Mouse (Mus musculus) stomach, adult 2 months (tissue): ENCODE results near the gene Spata13. TPM values are rescaled to one million over a fixed set of nuclear protein-coding genes. Genes with fewer than 3 reads are reported as not detected.

ENCODE experiments used
- polyA plus RNA-seq: library from polyadenylated mRNA; depleted of rRNA; stranded (reverse); fragments of >200 nt; gene quantifications from 2 replicates; pipeline ENCODE4 v1.2.3, GENCODE M21; 2012; rRNA removed

Spata13 gene
- 13.4 and 15.5 TPM in 2 replicates for polyA plus RNA-seq

DNA sequence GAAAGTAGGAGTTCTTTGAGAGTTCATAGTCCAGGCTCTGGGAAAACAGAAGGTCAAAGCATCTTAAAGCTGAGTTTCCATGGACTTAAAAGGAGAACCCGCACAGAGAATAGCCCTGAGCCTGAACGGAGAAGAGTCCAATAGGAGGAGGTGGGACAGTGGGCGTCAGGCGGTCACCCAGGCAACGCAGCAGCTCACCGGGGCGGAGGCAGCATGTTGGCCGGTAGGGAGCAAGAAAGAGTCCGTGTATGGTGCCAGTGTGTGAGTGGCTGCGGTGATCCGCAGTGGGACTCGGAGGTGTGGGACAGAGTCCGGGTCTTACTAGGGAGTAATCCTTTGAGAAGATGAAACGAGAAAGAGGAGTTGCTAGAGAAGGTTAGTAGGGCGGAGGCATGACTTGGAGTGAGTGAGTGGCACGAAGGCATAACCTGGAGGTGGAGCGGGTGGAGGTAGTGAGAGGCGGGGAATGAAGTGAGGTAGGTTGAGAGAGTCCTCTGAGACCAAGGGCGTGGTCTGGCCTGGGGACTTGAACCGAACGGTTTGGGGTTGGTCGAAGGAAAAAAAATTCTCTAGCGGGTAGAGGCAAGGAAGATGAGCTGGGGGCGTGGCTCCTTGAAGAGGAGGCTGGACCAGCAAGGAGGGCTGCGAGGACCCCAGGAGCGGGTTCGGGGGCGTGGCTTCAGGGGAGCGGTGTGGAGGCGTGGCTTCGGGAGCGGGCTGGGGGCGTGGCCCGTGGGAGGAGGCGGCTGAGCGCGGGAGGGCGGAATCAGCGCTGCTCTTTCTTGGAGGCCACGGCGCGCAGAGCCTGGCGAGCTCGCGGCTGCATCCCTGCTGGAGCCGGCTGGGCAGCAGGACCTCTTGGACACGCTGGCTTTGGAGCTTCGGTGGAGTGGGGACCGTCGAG is at the start of gene Spata13:
TSS of gene Spata13 (plus strand) at position 41 of the 904 bp plus-strand sequence.

DNA sequence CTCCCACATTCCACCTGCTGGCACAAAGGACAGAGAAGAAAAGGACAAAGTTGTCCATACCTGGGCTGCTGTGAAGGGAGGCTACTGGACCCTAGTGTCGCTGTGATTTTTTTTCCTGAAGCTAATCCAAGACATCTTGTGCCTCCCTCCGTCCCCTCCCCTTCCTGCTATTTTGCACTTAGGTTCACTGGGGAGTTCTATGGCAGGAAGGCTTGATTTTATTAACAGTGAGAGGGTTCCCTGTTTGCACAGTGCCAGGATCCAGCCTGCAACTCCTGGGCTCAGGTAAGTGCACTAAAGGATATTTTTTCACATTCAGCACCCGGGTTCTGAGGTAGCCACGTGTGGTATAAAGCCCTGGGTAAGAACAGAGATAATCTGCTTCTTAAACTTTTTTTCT is 134.1 kb downstream of the Spata13 start, which contains the start of gene C1qtnf9:
TSS of gene C1qtnf9 (plus strand) at position 251 of the 400 bp plus-strand sequence.

DNA sequence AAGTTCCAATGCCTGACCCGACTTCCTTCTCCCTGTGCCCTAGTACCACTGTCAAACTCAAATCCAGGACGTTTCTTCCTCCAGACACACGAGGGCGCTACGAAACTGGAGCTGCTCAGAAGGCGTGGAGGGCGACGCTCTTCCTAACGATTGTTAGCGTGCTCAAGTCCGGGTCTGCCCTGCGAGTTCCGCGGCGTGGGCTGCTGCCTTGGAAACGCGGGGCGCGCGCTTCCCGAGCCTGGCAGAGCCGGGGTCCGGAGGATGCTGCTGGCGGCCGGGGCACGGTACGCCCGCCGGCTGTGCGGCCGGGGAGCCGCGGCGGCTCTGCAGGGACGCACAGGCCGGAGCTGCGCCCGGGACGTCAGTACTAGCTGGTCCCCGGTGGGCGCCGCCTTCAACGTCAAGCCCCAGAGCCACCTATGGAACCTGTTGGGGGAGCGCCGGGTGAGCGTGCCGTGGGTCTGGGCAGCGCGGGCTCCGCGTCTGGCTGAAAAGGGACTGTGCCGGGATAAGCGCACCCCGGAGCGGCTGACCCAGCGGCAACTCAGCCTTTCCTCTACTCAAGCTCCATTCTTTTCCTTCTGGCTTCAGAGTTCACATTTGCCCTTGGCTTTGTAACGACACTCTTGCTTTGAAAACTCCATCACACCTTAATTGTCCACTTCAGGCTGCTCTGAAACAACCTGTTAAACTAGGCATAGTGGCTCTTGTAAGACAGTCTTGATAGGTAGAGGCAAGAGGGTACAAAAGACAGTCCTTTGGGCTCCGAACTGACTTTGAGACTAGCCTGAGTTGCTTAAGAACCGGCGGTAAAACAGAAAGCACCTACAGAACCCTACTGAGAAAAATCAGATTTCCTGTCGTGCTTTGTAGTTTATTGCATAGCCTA is 150.9 kb downstream of the Spata13 start, which contains the start of gene Mipep:
TSS of gene Mipep (plus strand) at position 147 of the 889 bp plus-strand sequence.

Other genes starting within 250 kb of the Spata13 start
- gene C1qtnf9, start 134.1 kb downstream of the Spata13 start, polyA plus RNA-seq = 0.47 and 0.77 TPM in 2 replicates
- 5.0 and 6.4 TPM in 2 replicates for gene Mipep, start 150.6 kb downstream of the Spata13 start, polyA plus RNA-seq